Mouse (Mus musculus) Muller cell, postnatal 12 days (primary cell): ENCODE results near the gene Ppp3cb.
"Not testable (repeated sequence)": the region's sequence is repeated elsewhere in the genome, so short reads cannot be mapped to it uniquely, and the experiment has no call there.

Experiments
- DNase-seq: peaks from one replicate; pipeline ENCODE4 v3.0.0-alpha.2; 2015; ENCODE audit errors: inconsistent ontology term

Gene Ppp3cb

DNA sequence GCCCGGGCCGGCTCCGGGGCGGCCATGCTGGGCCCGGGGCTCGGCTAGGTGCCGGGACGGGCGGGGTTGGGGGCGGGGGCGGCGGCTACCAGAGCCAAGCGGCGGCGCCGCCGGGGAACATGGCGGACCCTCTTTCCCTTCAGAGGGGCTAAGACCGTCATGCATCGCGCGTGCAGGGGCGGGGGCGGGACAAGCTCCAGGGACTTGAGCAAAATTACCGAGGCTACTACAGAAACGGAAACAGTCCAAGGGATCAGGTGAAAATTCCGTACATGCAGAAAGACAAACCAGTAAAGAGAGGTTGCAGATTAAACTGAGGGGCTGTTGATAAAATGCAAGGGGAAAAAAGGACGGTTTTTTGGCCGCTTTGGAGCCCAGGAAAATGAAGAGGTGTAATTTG, at the start of gene Ppp3cb:
Gene Ppp3cb, minus strand, starts transcription at position 159 of the 400 bp plus-strand sequence.
- peak; percentile 98 for DNase-seq

DNA sequence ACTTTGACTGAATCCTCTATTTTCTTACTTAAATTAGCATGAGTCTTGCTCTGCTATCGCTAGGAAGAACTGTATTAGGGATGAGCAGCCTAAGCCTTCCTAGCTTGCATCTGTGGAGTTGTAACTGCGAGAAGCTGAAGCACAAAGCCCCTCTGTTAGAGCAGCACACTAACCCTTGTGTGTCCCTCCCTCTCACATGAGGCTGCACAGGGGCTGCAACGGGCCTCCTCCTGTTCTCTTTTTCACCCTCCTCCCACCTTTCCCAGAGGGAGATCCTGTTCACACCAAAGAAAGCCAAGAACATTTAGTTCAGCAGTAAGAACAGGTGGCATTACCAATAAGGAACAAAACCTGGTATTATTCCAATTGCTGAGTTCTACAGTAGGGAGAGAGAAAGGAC, 49.4 kb upstream of the Ppp3cb start:
- DNase-seq: no peak

DNA sequence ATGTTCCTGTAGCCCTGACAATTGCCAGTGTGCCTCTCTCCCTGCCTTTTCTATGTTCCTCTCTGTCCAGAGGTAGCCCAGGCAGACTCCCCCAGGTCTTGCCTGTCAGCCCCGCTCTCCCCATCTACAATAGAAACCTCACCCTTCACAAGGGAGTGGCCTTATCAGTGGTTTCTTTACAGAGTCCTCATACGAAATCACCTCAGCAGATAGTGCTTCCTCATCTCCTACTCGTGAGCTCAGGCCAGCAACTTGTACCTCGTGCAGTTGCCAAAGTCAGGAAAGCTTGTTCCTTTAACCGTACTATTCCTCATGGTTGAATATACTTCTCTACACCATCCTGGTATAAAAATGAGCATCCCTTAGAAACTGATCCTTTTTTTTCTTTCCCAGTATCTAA, 41.1 kb upstream of the Ppp3cb start:
- DNase-seq: no peak

DNA sequence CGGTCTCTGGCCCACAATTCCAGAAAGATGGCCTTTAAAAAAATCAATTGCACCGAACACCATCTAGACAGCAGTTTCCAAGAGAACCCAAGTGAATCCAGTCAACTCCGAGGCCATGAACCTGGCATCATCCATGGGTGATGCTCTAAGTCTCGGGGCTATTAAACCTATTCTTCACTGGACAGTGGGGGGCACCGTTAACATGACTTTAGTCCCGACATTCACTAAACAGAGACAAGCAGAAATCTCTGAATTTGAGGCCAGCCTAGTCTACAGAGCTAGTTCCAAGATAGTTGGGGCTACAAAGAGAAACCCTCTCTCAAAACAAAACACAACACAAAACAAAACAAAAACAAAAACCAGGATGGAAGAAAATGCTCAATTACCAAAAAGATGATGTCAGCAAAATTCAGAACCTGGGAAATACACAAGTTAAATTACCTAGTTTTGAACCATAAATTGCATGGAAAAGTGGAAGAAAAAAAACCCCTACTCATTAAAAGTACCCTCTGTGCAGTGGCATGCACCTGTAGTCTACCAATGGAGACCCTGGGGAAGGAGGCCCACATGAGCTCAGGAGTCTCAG, 32.5 kb upstream of the Ppp3cb start:
- no peak for DNase-seq

DNA sequence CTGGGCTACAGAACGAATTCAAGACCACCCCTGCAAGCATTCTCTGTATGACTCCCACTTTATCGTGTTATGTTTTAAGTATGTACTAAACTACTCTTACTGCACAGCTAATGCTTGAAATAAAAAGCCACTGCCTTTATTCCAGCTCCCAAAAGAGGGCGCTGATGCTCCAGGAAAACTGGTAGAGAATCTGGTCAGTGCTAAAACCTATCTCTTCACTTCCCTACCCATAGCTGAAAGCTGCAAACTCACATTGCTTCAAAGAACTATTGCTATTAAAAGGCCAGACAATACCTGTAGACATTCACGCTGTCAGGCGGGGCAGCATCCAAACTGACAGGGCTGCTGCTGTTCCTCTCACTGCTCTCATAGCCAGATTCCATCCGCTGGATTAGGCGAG, 29.8 kb upstream of the Ppp3cb start:
- peak; percentile 57 for DNase-seq

DNA sequence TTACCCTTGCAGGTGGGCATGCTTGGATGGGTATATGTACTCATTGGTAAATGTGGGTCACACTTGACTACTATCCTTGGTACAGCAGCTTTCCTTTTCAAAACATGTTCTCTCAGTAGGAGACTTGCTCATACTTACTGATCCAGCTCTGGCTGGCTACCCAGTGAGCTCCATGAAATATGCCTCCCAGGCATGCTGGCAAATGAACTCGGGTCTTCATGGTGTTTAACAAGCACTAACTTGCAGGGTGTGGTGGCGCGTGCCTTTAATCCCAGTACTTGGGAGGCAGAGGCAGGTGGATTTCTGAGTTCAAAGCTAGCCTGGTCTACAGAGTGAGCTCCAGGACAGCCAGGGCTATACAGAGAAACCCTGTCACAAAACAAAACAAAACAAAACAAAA, 26.8 kb upstream of the Ppp3cb start:
- not testable (repeated sequence) for DNase-seq

DNA sequence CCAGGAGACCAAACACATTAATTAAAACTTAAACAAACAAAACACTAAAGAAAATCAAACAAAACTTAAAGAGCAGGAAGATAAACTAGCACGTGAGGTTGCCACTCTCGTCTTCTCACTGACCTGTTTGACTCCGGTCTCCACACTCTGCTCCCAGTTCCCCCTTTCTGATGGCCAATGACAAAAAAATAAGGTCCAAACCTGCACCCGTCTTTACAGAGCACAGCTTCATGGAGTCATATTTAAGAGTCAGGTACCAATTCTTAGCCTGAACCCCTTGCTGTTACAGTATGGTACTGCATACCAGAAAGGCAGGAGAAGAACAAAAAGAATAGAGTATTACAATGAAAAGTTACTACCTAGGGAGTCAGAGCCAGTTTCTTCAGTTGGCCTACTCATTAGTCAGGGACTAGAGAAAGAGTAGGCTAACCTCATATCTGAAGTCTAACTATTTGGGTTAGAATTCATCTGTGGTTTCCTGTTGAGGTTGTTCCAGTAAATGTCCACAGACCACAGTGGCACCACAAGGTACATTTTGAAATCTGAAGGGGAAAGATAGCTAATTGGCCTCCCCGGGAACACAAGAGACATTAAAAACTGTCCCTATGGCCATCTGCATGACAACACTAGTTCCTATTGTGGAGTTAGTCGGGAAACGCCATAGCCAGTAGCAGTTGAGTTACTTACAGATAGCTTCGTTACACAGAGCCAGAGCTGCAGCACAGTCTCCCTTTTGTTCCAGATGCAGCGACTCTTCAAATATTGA, 19.1 kb upstream of the Ppp3cb start:
- peak; percentile 57 for DNase-seq

DNA sequence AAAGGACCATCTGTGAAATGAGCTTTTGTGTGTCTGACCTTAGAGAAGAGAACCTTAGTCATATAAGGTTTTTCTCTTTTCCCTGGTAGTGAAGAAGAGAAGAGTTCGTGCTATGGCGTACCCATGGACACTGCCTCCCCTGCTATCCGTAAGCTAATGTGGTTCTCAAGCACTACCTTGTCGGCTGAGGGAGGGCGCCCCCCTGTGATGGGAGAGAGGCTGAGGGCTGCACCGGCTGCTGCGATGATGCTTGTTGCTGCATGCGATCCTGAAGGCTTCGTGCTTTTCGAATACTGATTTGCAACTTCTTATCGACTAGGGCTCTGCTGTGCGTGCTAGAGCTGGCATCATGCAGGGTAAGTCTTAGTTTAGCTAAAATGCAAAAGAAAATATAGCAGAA, 18.3 kb upstream of the Ppp3cb start:
- no peak for DNase-seq

DNA sequence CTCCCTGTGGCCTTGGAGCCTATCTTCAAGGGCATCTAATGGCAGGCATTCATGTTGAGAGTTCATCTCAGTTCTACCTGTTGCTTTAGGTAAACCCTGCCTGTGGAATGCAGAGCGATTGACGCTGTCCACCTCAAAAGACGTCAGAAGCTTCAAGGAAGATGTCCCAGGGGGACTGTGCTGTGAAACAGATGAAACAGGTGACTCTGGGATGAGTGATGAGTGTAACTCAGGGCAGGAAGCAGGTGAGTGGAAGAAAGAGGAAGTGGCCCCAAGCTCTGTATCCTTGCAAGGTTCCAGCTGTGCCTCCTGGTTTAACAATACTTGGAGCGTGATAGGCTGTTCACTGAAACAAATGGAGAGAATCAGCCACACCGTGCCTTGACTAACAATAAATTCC, 15.5 kb upstream of the Ppp3cb start:
- no peak for DNase-seq

DNA sequence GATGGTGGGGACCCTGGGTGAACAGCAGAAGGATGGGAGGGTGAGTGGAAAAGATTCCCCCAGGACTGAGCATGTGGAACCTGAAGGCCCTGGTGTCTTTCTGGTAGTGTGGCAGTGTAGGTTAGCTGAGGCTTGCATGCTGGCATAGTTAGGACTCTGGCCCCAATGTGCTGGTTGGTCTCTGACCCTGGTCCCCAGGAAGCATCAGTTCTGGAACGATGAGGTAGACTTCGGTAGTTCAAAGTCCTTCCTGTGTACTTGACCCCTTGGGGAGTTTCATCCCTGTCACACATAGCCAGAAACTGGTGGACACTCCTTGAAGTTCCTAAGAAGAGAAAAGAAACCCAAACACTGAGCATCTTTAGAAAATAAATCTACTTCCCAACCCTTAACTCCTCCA, 3.8 kb upstream of the Ppp3cb start:
- no peak for DNase-seq

DNA sequence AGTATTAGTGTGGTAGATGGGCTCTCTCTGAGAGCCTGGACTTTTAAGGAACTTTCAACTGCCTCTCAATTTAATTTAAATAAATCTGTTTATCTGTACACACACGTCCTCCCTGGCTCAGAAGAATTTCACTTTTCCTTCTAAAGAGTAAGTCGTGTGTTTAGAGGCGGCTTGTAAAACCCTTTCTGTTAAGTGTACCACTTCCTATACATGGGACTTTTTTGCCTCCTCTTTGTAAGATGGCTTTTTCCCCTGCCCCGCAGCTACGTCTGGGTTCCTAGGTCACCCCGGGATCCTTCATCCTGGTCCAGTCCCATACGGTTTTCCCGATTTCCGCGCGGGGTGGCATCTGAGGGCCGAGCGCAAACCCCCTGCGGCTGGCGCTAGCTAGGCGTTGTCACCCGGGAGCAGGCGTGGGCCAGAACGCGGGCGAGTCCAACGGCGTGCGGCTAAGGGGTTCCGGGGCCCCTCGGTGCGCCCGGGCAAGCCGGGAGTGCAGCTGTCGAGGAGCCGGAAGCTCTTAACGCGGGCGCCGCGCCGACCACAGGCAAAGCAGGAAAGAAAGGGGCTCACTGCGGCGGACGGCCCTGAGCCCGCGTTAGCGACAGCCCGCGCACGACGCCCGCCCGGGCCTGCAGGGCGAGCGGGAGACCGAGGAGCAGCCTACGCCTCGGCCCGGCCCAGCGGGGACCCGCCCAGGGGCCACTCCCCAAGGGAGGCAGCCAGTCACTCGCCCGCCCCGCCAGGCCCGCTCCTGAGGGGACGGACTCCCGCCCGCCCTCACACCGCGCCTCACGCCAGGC, 643 bp downstream of the Ppp3cb start:
- DNase-seq: peak; percentile 97

DNA sequence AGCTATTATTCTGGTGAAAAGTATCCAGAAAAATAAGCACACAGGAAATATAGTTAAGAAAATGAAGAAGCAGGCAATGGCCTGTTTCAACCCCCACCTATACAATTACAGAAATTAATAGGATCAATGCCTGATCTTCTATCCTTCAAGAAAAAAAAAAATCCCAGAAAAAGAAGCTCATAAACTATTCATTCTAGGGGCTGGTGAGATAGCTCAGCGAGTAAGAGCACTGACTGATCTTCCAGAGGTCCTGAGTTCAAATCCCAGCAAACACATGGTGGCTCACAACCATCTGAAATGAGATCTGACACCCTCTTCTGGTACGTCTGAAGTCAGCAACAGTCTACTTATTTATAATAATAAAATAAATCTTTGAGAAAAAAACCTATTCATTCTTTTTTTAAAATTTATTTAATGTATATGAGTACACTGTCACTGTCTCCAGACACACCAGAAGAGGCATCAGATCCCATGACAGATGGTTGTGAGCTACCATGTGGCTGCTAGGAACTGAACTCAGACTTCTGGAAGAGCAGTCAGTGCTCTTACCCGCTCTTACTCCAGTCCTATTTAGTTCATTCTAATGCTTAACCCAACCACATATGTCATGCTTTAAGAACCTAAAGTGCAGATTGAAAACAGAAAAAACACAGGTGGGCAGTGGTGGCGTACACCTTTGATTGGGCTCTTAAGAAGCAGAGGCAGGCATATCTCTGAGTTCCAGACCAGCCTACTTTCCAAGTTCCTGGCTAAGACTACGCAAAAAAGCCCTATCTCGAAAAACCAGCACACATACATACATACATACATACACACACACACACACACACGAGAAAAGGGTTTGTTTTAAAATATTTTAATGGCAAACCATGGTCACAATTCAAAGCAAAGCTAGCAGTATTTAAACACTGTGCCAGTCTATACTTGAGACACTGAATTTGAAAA, 1.6 kb downstream of the Ppp3cb start:
- peak; percentile 14 for DNase-seq

DNA sequence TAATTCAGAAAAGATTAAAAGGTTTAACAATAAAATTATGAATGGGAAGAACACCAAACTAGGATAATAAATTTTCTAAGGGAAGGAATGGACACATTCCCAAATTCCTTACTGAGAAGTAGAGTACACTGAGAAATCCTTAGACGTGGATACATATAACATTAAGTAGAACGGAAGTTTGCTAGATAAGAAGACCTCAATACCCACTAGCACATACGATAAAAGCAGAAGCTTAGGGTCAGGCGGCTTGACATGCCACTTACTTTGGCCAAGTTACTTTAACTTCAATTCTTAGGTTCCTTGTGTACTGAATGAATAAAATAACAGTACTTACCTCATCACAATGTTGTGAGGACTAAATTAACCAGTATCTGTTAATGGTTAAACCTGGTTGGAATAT, 16.7 kb downstream of the Ppp3cb start:
- no peak for DNase-seq

DNA sequence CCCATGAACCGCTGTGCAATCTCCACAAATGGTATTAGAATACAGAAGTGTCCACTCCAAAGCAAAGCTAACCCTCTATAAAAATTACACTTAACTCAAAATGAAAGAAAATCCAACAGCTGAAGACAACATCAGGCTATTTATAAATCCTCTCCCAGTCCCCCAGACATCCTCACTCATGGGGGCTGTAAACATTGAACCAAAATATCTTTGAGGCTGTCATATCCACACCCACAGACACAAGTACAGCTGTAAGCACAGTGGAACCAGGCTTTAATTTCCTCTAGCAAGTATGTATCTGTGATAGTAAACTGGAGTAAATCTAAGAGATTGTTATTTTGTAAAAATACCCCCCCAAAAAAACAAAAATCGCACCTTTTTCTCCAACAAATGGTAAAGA, 26.2 kb downstream of the Ppp3cb start:
- no peak for DNase-seq

DNA sequence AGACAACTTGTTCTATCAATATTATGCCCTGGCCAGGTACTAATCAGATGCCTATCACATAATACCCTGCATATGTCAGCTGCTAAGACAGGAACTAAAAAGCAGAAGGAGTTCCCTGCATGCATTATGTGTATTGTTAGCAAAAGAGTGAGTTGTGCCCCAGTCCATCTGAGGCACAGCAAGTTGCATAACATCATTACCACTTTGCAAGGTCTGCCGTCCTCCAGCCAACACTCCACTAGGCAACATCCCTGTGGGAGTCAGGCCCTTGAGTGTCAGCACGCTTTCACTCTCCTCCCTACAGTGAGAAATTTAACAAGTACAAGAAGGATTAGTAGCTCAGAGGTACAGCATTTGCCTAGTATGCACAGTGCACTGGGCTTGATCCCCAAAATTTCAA, 37.9 kb downstream of the Ppp3cb start:
- no peak for DNase-seq

DNA sequence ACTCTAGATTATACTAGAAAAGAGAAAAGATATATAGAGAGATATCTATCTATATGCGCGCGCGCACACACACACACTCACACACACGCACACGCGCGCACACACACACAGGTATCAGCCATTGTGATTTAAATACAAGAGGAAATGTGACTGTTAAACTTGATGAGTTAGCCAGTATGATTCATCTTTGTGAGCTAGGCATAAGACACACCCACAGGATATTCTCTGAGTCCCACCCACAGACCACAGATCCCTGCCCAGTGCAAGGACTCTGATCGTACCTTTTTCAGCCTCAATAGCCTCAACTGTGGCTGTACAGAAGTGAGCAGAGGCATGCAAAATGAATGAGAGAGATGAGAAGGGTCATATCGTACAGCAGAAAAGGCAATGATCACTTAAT, 43.4 kb downstream of the Ppp3cb start:
- DNase-seq: peak; percentile 11

DNA sequence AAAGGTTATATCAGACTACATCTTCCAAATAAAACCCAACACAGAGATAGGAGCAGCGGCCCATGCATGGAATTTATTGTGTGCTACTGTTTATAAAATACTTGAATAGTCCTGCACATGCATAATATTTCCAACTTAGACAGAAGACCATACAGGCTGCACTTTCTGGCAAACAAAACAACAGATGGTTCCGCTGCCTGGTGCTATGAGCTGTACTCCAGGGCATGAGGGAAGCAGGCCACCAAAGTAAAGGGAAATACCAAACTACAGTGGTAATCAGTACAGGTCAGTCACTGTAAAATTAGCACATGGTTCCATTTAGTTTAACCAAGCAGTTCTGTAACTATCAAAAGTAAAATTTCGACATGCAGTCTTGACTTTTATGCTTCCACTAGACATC, 46.4 kb downstream of the Ppp3cb start:
- peak; percentile 46 for DNase-seq

DNA sequence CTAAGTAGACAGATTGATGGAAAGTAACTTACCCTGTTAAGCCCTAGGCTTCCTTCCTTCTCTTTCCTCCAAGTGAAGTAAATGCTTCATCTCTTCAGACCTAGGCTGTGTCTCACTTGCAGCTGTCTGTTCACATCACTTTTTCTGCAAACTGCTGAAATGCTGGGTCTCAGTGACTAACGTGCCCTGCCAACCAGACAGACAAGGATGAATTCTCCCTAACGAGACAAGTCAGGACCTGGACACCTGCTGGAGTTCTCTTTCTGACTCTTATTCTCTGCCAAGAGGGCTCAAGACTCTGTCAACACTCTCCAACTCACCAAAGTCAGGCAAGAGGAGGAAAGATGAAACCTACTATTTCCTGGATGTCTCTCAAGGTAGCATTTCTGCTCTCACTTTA, 49.8 kb downstream of the Ppp3cb start, which contains the start of gene Mss51:
Gene Mss51, minus strand, starts transcription at position 299 of the 400 bp plus-strand sequence.
- no peak for DNase-seq

DNA sequence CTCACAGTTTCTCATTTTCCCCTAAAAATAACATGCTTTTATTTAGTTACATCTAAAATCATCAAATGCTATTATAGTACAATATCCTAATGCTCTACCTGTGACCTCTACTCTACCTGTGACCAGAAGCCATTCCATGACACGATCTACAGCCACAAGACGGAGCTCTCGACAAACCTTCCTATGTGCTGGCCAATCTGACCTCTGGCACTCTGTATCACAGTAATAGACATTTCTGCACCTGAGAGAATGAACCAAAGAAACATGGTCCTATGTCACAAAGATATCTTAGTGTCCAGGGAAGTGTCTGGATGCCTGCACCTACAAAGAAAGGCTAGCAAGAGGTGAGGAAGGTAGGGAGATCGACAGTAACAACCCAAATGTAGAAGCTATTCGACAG, 60.3 kb downstream of the Ppp3cb start:
- DNase-seq: no peak

DNA sequence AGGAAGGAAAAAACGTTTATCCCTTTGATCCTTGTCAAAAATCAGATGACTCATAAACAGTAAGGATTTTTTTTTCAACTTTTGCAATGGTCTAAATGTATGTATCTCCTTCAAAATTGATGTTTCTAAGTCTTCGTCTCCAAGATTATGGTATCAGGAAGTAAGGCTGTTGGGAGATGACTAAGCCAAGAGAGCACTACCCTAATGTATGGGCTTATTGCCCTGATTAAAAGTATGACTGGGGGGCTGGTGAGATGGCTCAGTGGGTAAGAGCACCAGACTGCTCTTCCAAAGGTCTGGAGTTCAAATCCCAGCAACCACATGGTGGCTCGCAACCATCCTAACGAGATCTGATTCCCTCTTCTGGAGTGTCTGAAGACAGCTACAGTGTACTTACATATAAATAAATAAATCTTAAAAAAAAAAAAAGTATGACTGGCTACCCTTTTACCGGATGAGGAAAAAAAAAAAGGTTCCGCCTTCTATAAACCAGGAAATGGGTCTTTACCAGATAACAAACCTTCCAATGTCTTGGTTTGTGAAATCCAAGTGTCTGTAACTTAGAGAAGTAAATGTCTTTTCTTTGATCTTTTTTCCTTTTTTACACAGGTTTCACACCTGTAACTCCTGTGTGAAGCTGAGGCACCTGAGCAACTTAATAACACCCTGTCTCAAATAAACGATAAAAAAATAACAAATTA, 64.2 kb downstream of the Ppp3cb start:
- no peak for DNase-seq

DNA sequence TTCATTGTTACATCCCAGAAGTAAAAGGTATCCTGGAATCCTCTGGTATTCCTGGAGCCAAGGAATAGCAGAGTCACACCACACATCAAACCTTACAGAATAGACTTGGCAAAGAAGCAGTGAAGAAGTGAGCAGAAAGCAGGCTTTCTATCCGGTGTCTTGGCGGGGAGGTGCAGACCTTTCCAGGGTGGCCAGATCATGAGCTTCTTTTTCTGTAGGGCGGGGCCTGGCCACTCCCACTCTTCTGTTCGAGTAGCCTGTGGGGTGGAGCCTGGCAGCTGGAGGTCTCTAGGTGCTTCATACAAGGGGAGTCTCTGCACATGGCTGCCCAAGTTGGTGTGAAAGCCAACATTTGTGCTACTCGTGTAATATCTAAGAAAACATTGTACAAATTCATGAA, 65.2 kb downstream of the Ppp3cb start:
- DNase-seq: no peak
